Mouse (Mus musculus) c-Kit-positive CD71-positive TER-119-positive erythroid progenitor cells, embryonic 14.5 days (primary cell): ENCODE data around the gene Fmo4.

Source experiments
- DNase-seq: peaks from one replicate; pipeline ENCODE4 v3.0.0-alpha.2; 2013; ENCODE audit warnings: low spot score

The Fmo4 gene

DNA sequence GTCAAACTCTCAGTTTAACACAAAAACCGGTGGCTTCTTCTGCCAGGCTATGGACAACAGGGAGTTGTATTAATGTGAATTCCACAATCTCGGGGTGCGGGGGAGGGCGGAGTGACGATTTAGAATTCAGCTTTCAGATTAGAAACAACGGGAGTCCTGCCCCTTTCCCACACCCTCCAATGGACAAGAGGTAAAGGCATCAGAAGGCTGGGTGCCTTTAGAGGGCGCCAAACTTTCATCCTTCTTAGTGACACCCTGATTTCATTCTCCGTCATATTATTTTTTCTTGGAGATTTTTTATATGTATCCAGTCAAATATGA is at the start of gene Fmo4:
Fmo4 (minus strand) TSS at position 137 of the 321 bp plus-strand sequence.
- no peak for DNase-seq

DNA sequence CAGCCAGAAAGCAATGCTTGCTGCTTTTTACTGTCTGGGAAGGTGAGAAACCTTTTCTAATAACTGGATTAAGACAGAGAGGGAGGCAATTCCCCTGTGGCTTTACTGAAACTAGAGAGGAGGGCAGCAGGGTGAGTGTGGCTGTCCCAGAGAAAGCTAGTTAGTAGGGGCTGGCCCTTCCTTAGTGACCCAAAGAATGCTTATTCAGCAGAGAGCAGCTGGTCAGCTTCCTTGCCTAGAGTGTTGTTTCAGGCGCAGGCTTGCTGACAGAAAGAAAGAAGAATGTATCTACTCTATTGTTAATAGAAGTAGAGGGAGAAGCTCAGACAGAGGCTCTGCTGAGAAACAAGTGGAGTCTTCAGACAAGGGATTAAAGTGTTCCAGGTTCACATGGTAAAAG is 48.6 kb upstream of the Fmo4 start:
- DNase-seq, result no peak

DNA sequence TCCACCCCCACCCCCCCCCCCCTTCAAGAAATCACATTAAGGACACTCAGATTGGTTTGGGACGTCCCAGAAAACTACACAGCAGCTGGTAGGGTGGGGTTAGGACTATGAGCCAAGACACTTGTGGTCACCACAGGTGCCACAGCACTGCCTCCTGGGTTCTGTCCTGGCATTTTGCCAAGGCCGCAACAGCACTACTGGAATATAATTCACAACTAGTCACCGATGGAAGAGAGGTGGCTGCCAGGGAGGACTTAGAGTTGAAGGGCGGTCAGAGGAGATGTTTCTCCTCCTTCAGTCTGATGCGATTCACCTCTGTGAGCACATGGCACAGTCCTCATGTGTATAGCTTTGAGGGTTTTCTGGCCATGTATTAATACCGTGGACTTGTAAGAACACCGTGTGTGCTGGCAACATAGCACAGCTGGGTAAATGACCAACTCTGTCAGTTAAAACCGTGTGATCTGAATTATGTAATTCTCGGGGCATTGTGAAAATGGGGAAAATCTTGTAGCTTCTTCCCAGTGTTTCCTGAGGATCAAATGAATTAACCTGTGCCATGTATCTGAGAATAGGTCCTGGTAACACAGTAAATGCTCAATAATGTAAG is 46.3 kb upstream of the Fmo4 start:
- no peak for DNase-seq

DNA sequence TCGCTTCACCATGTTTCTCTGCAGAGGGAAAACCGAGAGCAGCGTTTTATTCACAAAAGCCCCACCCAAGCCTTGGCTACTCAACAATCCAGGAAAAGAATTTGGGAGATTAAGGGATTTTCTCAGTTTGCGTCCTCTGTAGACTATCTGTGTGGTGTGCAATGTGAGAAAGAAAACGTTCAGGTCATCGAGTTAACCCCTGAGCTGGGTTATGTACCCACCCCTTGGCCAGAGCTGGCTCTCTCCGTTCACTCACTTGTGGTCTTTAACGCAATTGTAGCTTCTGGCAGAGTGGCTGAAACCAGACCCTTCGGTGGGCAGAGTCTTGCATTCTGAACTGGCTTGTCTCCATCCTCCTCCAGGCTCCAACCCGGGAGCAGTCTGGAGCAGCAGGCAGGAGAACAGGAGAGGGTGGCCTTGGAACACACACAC is 45.8 kb upstream of the Fmo4 start:
- no peak for DNase-seq

DNA sequence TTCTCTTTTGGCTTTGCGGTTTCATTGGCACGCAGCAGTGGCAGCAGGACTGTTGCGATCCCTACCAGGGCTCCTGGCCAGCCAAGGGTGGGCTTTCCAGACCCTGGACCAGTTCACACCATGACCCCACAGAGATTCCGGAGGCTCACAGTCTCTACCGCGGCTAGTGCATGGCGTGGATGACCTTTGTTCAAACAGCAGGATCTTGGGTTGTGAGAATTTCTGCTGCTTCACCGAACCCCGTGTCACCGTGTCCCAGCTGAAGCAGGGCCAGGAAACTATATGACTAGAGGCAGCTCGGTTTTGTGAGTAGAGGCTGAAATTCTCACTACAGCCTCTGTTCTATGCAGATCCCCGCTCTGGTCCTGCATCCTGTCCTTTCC is 45.0 kb upstream of the Fmo4 start:
- no peak for DNase-seq

DNA sequence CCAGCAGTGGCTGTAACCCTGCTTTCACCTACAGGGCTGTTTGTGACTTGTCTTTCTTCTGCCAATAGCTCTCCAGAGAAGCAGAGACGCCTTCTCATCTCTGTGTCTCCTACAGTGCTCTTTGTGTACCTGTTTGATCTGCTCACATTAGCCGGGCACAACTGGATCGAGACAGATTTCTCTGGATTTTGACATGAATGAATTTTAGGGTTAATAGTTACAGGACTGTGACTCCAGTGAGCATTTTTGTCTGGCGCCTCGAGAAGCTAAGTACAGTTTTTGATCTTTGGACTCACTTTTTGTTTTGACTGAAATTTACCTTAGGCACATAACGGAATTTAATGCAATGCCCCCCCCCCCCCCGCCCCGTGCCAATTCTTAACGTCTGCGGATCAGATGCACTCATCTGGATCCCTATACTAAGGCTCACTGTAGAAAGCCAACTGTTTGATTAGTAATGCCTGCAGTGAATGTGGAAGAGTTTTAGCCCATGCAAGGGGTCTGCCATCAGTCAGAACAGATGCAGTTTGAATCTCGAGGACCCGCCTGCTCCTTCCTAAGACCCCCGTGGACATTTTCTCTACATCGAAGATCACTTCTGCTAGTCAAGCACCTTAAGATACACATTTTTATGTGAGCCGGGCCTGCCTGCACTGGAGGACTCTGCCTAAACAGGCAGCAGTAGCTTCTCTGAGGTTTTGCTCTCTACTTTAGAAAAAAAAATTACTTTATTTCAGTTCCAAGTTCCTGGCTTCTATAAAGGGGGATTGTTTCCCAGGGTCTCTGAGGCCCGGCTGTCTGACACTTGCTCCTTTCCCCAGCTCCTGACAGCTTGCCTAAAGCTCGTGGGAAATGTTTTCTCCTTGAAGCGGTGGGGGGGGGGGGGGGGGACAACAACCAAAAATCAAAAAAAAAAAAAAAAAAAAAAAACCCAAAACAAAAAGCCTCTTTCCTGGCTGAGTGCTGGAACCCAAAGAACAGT is 44.3 kb upstream of the Fmo4 start:
- DNase-seq, result no peak

DNA sequence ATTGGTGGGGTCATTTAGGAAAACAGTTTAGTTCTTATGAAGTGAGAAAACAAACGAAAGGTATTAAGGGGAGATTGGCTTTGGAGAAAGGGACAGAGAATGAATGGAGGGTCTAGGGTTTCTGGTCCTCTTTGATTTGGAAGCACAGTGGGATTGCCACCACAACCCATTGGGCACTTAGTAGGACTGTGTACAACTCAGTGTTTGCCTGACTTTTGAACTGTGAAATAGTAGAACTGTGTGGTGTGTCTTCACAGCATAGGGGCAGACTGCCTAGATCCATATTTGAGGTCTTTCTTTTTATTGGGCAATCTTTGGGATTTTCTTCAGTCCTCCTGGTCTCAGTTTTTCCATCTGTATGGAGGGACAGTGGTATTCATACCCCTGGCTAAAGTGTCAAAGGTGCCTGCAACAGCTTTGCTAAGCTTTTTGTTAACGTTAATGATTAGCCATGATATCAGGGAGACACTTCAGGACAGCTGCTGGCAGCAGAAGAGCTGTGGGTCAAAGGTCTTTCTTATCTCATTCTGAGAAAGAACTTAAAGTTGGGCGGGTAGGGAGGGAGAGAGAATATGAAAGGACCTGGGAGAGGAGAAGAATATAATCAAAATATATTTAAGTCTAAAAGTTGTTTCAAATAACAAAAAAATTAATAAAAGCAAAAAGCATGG is 40.2 kb upstream of the Fmo4 start:
- DNase-seq, result no peak

DNA sequence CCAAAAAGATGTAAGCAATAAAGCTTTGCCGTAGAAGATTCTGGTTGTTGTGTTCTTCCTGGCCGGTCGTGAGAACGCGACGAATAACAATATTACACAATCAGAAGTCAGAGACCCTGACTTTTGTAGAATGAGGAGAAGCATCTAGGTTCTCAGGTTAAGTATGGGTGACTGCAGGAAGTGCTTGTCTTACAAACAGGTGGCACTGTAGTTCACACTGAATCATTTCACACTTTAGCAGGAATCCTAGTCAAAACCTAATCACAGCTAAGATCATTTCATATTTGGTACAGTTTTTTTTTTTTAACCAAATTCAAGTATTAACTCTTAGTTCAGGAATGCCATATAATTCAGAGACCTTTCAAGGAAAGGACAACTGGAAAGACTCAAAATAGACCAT is 33.8 kb upstream of the Fmo4 start:
- no peak for DNase-seq

DNA sequence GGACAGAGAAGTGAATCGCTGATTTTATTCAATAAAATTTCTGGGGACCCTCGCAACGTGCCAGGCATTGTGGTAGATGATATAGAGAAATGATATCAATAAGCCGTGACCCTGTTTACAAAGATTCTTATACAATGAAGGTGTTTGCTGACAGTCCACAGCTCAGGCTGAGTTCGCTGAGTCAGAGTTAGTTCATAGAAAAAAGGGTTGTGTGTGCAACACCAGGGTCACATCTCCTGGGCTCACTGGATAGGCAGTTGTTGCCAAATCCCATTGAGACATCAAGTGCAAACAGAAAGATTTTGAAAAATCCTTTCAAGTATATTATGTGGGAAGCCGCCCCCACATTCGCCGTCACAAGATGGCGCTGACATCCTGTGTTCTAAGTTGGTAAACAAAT is 26.4 kb upstream of the Fmo4 start:
- DNase-seq, result no peak

DNA sequence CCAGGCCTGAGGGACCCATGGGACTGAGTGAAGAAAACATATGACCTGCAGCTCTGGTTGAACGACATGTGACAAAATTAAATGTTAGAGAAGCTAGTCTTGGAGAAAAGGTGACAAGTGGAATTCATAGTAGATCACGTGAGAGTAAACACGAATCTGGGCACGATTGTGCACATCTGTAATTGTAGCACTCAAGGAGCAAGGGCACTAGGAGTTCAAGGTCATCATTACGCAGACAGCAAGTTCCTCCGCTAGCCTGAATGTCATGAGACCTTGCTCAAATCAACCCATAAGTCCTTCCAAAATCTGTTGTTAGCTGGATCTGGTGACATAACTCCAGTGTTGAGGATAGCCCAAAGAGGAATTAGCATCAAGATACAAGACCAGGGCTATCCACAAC is 25.2 kb upstream of the Fmo4 start:
- no peak for DNase-seq

DNA sequence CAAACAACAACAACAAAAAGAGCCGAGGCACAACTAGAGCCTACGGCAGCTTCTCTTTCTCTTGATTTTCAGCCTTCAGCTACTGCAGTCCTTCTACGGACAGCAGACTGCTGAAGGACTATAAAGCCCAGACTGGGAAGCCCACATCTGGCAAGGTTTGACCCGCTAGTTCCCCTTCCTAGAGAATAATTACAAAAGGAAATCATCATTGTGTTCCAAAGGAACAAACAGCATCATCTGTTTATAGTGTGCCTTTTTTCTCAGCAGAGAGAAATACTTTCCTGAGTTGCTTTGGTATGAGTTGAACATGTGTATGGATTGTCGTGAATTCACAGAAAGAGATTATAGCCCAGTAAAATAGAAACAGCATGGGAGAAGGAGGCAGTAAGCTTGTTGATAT is 20.6 kb upstream of the Fmo4 start:
- no peak for DNase-seq

DNA sequence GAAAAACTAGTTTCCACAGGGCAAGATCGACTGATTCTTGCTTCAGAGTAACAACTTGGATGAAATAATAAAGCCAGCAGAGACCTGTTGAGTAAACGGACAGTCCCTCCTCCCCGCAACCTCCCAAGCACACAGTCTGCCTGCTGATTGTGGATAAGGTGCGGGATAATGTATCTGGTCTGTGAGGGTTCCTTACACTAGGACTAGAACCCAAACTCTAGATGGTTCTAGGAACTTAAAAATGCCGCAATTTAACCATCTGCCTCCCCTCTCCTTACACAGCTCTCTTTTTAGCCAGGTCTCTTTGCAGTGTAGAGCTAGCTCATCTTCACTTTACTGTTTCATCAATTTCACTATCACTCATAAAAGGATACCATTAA is 18.8 kb upstream of the Fmo4 start:
- no peak for DNase-seq

DNA sequence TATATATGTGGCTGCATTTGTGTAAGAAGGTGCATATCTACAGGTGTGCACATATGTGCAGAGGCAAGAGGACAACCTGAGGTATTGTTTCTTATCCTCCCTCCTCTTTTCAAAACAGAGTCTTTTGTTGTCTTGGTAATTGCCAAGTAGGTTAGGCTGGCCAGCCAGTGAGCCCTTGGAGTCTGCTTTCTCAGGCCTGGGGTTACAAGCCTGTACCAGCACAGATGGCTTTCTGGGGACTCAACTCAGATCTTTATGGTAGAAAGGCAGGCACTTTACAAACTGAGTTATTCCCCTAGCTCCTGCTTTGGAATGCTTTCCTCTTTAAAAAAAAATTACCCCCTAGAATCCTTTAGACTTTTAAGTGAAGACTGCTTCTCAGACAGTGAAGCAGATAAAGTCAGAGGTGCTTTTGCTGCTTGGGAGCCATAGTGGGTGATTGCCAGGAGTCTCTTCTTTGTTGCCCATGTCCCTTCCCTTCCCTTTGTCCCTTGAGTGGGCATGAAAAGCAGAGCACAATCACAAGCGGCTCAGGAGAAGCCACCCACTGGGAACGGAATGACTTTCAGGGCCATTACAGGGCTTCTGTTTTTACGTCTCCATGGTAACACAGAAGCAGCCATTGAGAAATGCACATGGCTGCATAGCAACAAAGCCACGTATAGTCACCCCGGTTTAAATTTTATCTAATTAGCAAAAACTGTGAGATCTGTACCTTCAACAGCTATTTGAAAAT is 18.2 kb upstream of the Fmo4 start:
- no peak for DNase-seq

DNA sequence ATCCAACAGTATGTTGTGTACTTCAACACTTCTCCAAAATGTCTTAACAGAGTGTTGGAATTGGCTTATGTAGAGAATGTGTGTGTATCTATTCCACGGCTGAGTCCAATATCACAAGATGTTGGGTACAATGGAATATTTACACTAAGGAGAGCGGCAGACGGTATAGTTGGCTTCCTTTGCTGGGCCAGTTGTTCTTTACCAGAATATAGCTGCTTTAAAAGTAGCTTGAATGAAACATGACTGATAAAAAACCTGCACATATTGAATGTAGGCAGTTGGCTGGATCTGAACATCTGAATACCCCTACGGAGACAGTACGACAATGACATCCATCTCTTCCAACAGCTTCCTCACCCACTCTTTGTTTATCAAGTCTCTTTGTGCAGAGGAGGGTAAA is 5.5 kb upstream of the Fmo4 start:
- no peak for DNase-seq

DNA sequence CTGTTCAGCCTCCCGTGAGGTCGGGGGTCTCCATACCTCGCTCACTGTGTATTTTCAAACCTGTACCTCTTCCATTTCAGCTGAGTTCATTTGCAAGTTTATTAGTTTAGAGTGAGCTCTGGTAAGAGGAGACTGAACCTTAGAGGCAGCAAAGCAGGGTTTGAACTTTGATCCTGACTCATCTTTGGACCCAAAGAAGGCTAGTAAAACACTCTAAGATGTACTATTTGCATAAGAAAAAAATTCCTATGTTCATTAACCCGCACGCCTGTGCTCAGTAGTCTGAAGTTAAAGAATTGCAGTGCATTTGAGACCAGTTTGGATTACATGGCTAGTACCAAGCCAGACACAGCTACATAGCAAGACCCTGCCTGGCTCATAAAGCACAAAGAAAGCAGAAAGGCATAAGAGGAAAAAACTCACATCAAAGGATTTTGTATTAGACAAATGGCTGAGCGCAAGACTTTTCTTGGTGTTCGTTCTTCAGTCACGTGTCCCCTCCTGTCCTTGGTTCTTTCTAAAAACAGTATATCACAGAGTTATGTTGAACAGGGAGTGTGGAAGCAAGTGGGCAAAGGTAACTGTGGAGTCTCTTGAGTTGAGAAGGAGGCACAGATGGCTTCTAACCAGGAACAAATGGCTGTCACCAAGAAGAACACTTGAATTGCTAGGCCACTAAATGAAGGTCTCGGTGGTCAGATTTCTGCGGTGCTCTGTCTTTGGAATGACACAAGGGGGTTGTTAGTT is 1.8 kb upstream of the Fmo4 start:
- no peak for DNase-seq

DNA sequence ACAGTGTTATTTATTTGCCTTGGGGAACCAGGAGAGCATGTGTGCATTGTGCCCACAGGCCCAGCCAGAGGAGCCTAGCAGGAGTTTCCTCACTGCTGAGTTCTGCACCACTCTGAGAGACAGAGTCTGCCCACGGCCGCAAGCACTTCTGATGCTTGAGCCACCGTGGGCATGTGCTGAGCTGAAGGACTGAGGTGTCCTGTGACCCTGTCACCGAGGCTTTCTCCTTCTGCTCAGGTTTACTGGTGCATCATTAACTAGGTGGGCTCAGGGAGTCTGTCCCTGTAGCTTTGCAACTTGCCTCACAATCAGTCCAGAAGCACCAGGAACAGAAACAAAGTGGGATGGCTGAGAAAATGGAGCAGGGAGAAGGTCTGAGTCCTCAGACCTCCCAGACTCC is 1.2 kb upstream of the Fmo4 start:
- no peak for DNase-seq

DNA sequence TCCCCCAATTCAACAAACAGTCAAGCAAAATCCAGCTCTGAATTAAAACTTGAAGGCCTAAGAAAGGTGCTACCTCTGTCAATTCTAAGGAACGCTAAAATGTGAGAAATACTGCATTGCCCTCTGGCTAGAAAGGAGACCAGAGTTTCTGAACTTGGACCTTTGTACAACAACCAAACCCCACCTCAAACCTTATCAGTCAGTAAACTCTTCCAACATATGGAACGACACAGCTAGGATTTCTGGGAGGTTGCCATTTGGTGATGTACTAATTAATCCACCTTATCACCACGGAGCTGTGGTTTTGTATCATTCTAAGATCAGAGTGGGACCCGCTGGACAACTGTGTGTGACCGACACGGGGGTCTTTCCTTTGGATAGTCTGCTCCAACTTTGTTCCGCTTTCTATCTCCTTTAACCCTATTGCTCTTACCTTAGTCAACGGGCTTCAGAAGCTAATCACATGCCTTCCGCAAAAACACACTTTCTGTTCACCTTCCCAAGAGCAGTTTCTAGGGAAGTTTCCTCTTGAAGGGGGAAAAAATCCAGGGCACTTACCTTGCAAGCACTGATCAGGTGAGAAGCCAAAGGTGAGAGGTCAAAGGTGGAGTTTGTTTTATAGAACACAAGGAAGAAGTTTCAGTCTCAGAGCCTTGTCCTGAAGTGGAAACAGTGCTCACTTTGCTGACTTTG is 483 bp downstream of the Fmo4 start:
- DNase-seq, result no peak

DNA sequence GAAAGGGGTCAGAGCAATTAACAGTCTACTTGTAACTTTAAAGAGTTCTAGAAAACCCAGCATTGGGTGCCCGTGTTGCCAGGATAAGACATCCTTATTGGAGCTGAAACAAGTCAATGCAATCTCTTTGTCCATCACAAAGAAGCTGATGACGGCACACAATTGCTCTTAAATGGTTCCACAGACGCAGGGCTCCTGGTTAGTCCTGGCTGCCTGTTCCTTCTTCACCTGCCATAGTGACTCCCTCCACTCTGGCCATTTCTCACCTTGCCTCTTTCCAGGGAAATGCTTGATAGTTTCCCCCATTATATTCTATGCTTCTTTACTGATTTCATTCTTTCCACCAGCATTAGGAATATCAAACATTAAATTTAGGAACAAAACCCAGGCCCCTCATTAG is 5.2 kb downstream of the Fmo4 start:
- DNase-seq, result no peak

DNA sequence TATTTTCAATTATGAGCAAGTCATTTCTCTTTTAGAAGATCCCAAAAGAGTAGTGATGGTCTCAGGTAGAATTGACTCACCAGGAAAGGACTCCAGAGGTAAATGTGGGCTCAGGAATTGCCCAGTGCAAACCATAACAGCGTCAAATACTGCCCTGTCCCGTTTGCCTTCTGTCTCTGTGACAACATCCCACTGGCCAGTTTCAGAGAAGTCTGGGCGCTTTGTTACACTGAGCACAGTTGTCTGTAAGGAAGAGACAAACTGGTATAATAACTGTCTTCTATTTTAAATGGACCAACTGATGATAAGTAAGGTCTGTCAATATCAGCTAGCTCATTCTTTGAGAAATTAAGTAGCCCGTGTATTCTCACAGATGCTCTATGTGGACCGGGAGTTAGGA is 6.3 kb downstream of the Fmo4 start:
- DNase-seq, result no peak

DNA sequence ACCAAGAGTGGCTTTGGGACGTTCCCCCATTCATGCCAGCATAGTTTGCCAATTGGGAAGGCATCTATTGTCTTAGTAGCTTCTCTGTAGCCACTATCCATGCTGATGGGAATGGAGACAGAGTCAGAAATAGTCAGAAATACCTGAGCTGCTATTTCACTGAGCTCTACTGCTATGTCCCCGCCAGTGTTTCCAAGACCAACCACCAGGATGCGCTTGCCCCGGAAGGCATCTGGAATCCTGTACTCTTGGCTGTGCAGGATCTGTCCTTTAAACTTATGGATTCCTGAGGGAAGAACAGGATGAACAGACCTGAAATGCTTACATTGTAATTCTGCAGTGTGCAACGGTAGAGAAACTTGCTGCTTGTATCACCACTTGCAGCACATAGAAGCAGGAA is 8.8 kb downstream of the Fmo4 start:
- DNase-seq, result no peak

DNA sequence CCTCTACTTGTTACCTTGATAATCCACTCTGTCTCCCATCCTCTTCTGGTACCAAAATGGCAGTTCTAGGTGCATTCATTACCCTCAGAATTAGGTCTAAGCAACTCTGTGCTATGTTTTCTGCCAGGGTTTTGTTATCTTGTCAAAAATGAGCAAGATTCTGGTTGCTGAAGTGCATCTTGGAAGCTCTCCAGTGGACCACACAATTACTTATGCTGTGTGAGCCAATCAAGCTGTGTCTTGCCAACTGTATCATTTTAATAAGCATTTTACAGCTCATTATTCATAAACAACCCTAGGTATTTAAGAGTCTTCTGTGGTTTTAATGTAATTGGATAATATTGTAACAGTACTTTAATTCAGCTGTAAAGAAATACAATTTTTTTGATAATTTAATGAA is 17.3 kb downstream of the Fmo4 start:
- no peak for DNase-seq
